Mouse (Mus musculus) hindbrain, embryonic 13.5 days (tissue): ENCODE measurements around the gene Pi4k2a. TPM values are rescaled to one million over a fixed set of nuclear protein-coding genes. Genes with fewer than 3 reads are reported as not detected.

Experiments
- ATAC-seq: fragments of 200-750 bp; cut with Nextera tagmentation; 2 replicates; pipeline ENCODE4 v1.8.0; 2017; ENCODE audit warnings: moderate TSS enrichment; ENCODE audit not compliant: low FRiP score
- H3K27ac ChIP-seq: fragments of 300-500 bp; sonication (generic); 2 replicates; pipeline ENCODE4 v1.5.1; 2015; ENCODE audit warnings: inconsistent platforms, mild to moderate bottlenecking, moderate library complexity
- H3K27me3 ChIP-seq: fragments of 300-500 bp; sonication (generic); 2 replicates; pipeline ENCODE4 v1.6.1; 2015; ENCODE audit warnings: mild to moderate bottlenecking, inconsistent platforms
- H3K36me3 ChIP-seq: fragments of 300-500 bp; sonication (generic); 2 replicates; pipeline ENCODE4 v1.6.1; 2015; ENCODE audit warnings: mild to moderate bottlenecking, inconsistent platforms
- H3K4me1 ChIP-seq: fragments of 300-500 bp; sonication (generic); replicated peaks from 2 replicates; pipeline ENCODE4 v1.6.1; 2015; ENCODE audit warnings: inconsistent platforms
- H3K4me2 ChIP-seq: fragments of 300-500 bp; sonication (generic); 2 replicates; pipeline ENCODE4 v1.6.1; 2015; ENCODE audit warnings: inconsistent platforms, mild to moderate bottlenecking, moderate library complexity
- H3K4me3 ChIP-seq: fragments of 300-500 bp; sonication (generic); 2 replicates; pipeline ENCODE4 v1.5.1; 2015; ENCODE audit warnings: mild to moderate bottlenecking, inconsistent platforms
- H3K9ac ChIP-seq: fragments of 300-500 bp; sonication (generic); 2 replicates; pipeline ENCODE4 v1.6.1; 2015; ENCODE audit warnings: mild to moderate bottlenecking, inconsistent platforms
- H3K9me3 ChIP-seq: fragments of 300-500 bp; sonication (generic); 2 replicates; pipeline ENCODE4 v1.6.1; 2016; ENCODE audit warnings: inconsistent platforms
- WGBS: fragments of 180-500 bp; shearing (Covaris S2); methylation state at CpG from one replicate; pipeline ENCODE4 v1.1.7; 2015; 5-methylcytosine and 5-hydroxymethylcytosine counted together
- polyA plus RNA-seq: library from polyadenylated mRNA; unstranded; fragments of >200 nt; fragmentation: Nextera tagmentation; extraction: Ambion mirVana; gene quantifications from 2 replicates; pipeline ENCODE4 v1.2.1, GENCODE M21; 2015

Gene Pi4k2a
- polyA plus RNA-seq, 1 experiment from 2014 or later: 27.9 TPM

DNA sequence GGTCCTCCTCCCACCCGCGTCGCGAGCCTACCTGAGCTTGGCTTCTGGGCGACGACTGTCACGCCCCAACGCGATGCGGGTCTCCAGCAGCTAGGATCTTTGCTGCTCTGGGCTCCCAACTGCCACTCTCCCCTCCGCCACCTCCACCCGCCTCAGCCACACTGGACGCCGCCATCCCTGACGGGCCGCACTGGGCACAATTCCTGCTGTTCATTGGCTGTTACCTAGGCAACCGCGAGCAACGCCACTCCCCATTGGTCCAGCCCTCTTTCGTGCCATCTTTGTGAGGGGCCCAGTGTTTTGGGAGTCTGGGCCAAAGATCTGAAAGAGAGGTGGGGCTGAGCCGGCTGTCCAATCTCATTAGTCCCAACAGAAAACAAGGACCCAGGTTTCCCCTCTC, 4.1 kb upstream of the Pi4k2a start, which contains the start of gene Morn4:
Gene Morn4 (minus strand): TSS at position 192 of the 400 bp plus-strand sequence.
- WGBS: 0% methylated on average over 21 of the region's 21 CpGs
- peak within 1 kb of the TSS; percentile 81 for H3K27ac ChIP-seq
- peak; percentile 82 for ATAC-seq
- peak within 1 kb of the TSS; percentile 88 for H3K9ac ChIP-seq
- peak within 1 kb of the TSS; percentile 85 for H3K4me3 ChIP-seq
- no peaks in the 10 kb centered on the region for H3K9me3 ChIP-seq
- H3K36me3 ChIP-seq: no peaks in the 10 kb centered on the region
- H3K4me2 ChIP-seq: peak within 1 kb of the TSS; percentile 90
- H3K4me1 ChIP-seq: peaks cover 26% of the 10 kb centered on the region
- H3K27me3 ChIP-seq: no peaks in the 10 kb centered on the region

DNA sequence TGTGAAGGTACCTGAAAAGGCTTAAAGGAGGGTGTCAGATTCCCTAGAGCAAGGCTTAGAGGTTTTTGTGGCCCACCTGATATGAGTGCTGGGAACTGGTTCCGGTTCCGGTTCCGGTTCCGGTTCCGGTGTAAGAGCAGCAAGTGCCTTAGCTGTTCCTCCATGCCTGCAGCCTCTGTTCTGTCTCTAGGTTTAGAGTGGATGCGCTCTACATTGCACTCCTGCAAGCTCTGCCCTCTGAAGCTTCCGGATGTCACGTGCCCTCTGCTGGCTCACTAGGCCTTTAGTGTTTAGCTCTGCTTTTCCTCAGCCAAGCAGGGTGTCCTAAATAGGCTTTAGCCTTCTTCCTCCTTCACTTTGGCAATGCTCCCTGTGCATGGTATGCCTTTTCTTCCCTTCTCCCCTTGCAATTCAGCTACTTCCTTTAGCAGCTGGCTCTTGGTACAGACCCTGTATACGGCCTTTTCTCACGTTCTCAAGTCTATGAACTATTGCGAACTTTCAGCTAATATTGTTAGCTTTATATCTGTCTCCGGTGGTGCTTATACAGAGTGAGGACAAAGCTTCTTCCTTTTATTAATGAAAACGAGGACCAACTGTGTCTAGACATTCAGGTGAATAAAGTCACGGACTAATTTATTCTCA, 1.0 kb upstream of the Pi4k2a start:
- no peak for ATAC-seq
- H3K9me3 ChIP-seq: no peaks in the 10 kb centered on the region
- H3K4me1 ChIP-seq: peaks cover 46% of the 10 kb centered on the region
- H3K27me3 ChIP-seq: no peaks in the 10 kb centered on the region
- peak overlapping the region; percentile 64 for H3K4me2 ChIP-seq
- peak overlapping the region; percentile 95 for H3K4me3 ChIP-seq
- peak overlapping the region; percentile 83 for H3K27ac ChIP-seq
- WGBS: 22% methylated on average over 14 of the region's 14 CpGs
- peak overlapping the region; percentile 51; the same call in 1 of the 2 replicates for H3K9ac ChIP-seq
- H3K36me3 ChIP-seq: peaks cover 6% of the 10 kb centered on the region; the same call in 1 of the 2 replicates

DNA sequence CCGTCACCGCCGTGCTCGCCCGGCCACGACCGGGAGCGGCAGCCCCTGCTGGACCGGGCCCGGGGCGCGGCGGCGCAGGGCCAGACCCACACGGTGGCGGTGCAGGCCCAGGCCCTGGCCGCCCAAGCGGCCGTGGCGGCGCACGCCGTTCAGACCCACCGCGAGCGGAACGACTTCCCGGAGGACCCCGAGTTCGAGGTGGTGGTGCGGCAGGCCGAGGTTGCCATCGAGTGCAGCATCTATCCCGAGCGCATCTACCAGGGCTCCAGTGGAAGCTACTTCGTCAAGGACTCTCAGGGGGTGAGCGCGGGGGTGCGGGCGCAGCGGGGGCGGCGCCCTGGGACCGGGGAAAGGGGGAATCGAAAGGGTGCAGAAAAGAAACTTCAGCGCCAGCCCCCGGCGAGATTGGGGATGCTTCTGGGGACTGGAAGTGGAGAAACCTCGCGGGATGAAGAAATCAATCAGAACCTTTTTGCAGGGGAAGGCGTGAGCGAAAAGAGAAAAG, 419 bp downstream of the Pi4k2a start:
- Histone ChIP-seq H3K4me2 (peak overlapping the region; percentile 89), H3K4me3 (peak overlapping the region; percentile 95), H3K27ac (peak overlapping the region; percentile 93), H3K4me1 (peaks cover 40% of the 10 kb centered on the region), H3K9ac (peak overlapping the region; percentile 93), H3K27me3 (no peaks in the 10 kb centered on the region), H3K9me3 (no peaks in the 10 kb centered on the region), H3K36me3 (peaks cover 16% of the 10 kb centered on the region; the same call in 1 of the 2 replicates)
- WGBS: under 1% methylated on average over 37 of the region's 52 CpGs
- ATAC-seq: peak; percentile 69

DNA sequence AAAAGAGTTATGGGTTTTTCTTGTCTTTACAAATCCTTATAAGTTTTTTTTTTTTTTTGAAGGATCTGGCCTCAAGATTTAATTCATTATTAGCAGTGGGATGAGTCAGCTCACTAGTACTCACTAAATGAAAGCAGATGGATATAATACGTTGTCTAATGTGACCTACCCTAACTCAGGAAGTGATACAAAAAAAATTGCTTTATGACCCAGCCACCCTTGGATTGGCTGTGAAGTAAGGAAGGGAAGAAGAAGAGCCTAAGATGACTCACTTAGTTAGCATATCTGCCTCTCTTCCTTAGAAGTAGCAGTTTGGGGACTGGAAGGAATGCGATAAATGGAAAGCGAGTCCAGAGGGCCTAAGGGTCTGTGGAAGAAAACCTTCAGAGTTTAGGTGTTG, 9.1 kb downstream of the Pi4k2a start:
- 92% methylated on average over 3 of the region's 3 CpGs for WGBS
- Histone ChIP-seq H3K27ac (no peak overlapping the region), H3K4me3 (no peak overlapping the region), H3K36me3 (peaks cover 40% of the 10 kb centered on the region), H3K9me3 (no peaks in the 10 kb centered on the region), H3K27me3 (no peaks in the 10 kb centered on the region), H3K4me2 (no peak overlapping the region), H3K9ac (no peak overlapping the region), H3K4me1 (no peaks in the 10 kb centered on the region; the same call in 1 of the 2 replicates)
- no peak for ATAC-seq

DNA sequence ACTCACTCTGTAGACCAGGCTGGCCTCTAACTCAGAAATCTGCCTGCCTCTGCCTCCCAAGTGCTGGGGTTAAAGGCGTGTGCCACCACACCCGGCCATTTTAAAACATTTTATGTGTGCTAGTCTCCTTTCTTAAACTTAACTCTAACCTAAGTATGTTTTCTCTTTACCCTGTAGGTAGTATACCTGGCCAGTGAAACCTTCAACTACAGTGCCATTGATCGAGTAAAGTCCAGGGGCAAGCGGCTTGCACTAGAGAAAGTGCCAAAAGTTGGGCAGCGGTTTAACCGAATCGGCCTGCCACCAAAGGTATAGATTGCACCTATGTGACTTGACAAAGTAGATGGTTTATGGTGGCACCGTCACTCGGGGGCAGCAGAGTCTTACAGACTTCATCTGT, 14.4 kb downstream of the Pi4k2a start:
- Histone ChIP-seq H3K27ac (no peak overlapping the region), H3K27me3 (no peaks in the 10 kb centered on the region), H3K4me1 (no peaks in the 10 kb centered on the region), H3K4me3 (no peak overlapping the region), H3K36me3 (peaks cover 52% of the 10 kb centered on the region), H3K4me2 (no peak overlapping the region), H3K9ac (no peak overlapping the region), H3K9me3 (no peaks in the 10 kb centered on the region)
- ATAC-seq: no peak
- WGBS: 97% methylated on average over 9 of the region's 9 CpGs

DNA sequence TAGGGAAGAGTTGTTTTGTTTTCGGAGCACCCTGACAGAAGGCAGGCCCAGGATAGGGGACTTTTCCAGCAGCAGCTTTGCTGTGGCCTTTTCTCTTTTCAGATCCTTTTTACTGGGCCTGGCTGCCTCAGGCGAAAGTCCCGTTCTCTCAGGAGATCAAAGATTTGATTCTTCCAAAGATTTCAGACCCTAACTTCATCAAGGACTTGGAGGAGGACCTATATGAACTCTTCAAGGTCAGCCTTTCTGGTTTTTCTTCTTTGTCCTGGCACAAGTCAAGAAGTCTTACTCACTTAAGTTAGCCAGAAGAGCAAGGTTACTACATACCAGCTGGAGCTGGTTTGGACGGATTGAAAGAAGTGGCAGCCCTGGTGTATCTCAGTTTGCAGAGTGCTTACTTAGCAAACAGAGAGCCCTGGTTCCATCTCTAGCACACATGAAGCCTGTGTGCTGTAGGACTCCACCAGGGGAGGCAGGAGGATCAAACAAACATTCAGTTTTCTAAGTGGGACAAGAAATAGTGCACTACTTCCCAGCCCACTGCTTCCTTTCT, 25.6 kb downstream of the Pi4k2a start:
- Histone ChIP-seq H3K4me3 (no peak overlapping the region), H3K36me3 (peaks cover 70% of the 10 kb centered on the region), H3K27ac (no peak overlapping the region), H3K9ac (no peak overlapping the region), H3K4me2 (no peak overlapping the region), H3K27me3 (no peaks in the 10 kb centered on the region), H3K9me3 (no peaks in the 10 kb centered on the region), H3K4me1 (no peaks in the 10 kb centered on the region)
- WGBS: 91% methylated on average over 4 of the region's 4 CpGs
- ATAC-seq: no peak

DNA sequence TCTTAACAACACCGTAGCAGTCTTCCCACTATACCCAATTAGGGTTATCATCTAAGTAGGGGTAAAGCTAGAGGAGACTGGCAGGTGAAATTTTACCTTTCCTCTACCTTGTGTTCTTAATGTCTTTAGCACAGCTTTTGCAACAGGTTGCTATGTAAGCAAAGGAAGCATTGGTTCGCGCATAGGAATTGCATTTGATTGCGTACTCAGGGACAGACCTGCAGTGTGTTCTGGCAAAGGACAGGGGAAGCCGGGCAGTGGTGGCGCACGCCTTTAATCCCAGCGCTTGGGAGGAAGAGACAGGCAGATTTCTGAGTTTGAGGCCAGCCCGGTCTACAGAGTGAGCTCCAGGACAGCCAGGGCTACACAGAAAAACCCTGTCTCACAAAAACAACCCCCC, 27.9 kb downstream of the Pi4k2a start:
- no peaks in the 10 kb centered on the region for H3K27me3 ChIP-seq
- H3K4me2 ChIP-seq: no peak overlapping the region
- no peaks in the 10 kb centered on the region for H3K9me3 ChIP-seq
- no peak overlapping the region for H3K9ac ChIP-seq
- ATAC-seq: no peak
- H3K4me1 ChIP-seq: no peaks in the 10 kb centered on the region
- 97% methylated on average over 9 of the region's 9 CpGs for WGBS
- no peak overlapping the region for H3K4me3 ChIP-seq
- H3K36me3 ChIP-seq: peaks cover 79% of the 10 kb centered on the region
- H3K27ac ChIP-seq: no peak overlapping the region

DNA sequence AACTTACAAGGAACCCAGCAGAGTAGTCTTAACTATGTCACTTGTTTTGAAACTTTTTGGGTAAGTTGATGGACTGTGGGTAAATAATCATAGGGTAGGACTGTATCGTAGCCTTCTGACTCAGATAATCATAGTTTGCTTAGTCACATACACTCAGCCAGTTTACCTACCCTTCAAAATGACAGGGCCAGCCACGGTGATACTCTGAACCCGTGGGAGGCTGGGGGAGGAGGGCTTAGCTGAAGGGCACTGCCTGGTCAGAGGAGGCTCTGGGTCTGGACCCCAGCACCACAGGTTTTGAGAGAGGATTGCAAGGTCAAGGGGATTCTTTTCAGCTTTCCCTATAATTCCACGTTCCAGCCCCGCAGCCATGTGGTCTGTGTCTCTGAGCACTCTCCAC, 28.3 kb downstream of the Pi4k2a start:
- peaks cover 79% of the 10 kb centered on the region for H3K36me3 ChIP-seq
- no peaks in the 10 kb centered on the region for H3K27me3 ChIP-seq
- no peaks in the 10 kb centered on the region for H3K4me1 ChIP-seq
- H3K9me3 ChIP-seq: no peaks in the 10 kb centered on the region
- H3K9ac ChIP-seq: no peak overlapping the region
- 93% methylated on average over 5 of the region's 5 CpGs for WGBS
- no peak overlapping the region for H3K27ac ChIP-seq
- H3K4me2 ChIP-seq: no peak overlapping the region
- no peak for ATAC-seq
- H3K4me3 ChIP-seq: no peak overlapping the region

DNA sequence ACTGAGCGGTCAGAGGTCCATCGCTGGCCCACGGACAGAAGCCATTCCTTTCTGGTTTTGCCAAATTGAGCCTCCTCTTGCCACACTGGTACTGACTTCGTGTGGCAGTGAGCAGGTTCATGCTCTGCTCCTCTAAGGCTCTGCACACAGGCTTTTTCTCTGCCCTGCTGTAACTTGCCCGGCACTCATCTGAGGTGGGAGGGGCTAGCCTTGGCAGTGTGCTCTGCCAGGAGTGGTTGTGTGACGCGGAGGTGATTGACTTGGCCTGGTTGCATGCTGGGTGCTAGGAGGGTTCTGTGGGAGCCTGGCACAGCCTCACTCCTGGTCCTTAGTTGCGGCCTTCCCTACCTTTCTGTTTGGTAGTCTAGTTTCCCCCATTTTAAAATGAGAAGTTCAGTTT, 30.2 kb downstream of the Pi4k2a start:
- no peaks in the 10 kb centered on the region for H3K4me1 ChIP-seq
- ATAC-seq: no peak
- WGBS: 93% methylated on average over 8 of the region's 8 CpGs
- no peaks in the 10 kb centered on the region for H3K9me3 ChIP-seq
- H3K4me3 ChIP-seq: no peak overlapping the region
- no peak overlapping the region for H3K27ac ChIP-seq
- H3K9ac ChIP-seq: no peak overlapping the region
- H3K4me2 ChIP-seq: no peak overlapping the region
- peaks cover 81% of the 10 kb centered on the region for H3K36me3 ChIP-seq
- no peaks in the 10 kb centered on the region for H3K27me3 ChIP-seq

DNA sequence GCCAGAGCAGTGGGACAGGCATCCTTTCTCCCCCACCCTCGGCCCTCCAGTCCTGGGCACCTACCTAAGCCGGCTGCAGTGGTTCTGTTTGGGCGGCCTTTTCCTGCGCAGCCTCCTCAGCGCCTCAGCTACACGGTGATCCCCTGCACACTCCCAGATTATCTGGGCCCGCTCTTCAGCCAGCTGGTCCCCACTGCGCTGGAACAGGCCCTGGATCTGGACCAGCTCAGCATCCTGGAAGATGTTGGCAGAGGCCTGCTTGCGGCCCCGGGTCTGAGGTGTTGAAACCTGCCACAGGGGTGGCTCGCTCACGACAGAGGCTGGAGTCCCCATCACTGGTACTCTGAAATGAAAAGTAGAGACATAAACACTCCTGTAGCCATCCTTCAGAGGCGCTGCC, 34.4 kb downstream of the Pi4k2a start:
- Histone ChIP-seq H3K9ac (no peak overlapping the region), H3K4me1 (peaks cover 17% of the 10 kb centered on the region), H3K27ac (no peak overlapping the region), H3K4me3 (no peak overlapping the region), H3K4me2 (no peak overlapping the region), H3K36me3 (peaks cover 50% of the 10 kb centered on the region), H3K9me3 (no peaks in the 10 kb centered on the region), H3K27me3 (peaks cover 22% of the 10 kb centered on the region)
- no peak for ATAC-seq
- 88% methylated on average over 13 of the region's 13 CpGs for WGBS

DNA sequence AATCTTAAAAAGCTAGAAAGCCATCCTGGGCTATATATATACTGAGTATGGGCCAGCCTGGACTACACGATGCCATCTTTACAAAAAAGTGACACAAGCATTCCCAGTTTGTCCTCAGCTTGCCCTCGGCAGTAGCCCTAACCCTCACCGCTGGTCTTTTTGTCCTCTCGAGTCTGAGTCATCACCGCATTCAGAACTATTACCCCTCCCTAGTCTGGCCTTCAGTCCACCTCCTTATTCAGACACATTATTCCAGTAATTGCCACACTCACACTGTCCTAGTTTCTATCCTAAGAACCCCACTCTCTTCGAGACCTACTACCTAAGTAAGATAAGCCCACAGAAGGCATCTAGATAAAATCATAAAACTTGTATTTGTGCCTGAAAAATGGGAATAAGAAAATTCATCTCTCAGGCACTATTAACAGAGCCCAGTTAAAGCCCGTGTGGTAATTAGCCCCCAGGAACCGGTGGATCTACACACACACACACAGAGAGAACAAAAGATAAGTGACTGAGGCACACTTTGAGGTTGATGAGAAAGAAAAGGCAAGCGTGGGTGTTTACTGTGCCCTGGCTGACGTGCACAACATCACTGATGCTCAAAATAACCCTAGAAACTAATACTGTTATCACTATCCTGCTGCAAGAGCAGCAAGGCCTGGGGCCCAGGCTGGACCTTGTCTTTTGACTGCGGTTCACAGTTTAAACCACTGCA, 35.4 kb downstream of the Pi4k2a start:
- Histone ChIP-seq H3K4me1 (peaks cover 22% of the 10 kb centered on the region), H3K27me3 (peaks cover 22% of the 10 kb centered on the region), H3K4me3 (no peak overlapping the region), H3K9ac (no peak overlapping the region), H3K27ac (no peak overlapping the region), H3K4me2 (no peak overlapping the region), H3K36me3 (peaks cover 40% of the 10 kb centered on the region), H3K9me3 (no peaks in the 10 kb centered on the region)
- ATAC-seq: no peak
- 80% methylated on average over 11 of the region's 11 CpGs for WGBS

DNA sequence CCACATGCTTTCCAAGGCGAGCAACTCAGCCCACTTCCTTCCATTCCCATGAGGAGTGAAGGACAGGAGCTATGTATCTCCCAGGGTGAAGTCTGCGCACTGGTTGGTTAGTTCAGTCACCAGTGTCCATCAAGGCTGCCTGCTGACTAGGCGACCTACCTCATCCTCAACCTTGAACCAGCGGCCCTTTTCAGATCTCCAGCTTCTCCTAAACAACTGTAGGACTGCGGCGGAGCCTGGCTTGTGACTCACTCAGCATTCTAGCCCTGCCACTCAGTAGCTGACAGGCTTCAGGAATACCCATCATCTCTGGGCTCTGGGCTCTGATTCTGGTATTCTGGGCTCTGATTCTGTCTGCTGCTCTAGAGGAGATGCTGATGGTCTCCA, 35.9 kb downstream of the Pi4k2a start:
- Histone ChIP-seq H3K36me3 (peaks cover 35% of the 10 kb centered on the region), H3K9me3 (no peaks in the 10 kb centered on the region), H3K4me2 (no peak overlapping the region), H3K27me3 (peaks cover 25% of the 10 kb centered on the region), H3K4me1 (peaks cover 22% of the 10 kb centered on the region), H3K27ac (no peak overlapping the region), H3K9ac (no peak overlapping the region), H3K4me3 (no peak overlapping the region)
- WGBS: 93% methylated on average over 6 of the region's 6 CpGs
- ATAC-seq: no peak
